Mouse (Mus musculus): ENCODE measurements at regions not wholly inside any gene's neighbourhood (a gene's known extent, or its start where the extent isn't known, plus 50 kb on each side); places are given as distances from the start of the nearest gene placed in this dataset.

GRCm38 (mm10) chr15:51671667-51672372 is 2212.9 kb upstream of the Gm7489 start:
- ATAC-seq (ENCODE audit: low FRiP score), result no peak
- Histone ChIP-seq H3K4me1 (replicated peaks) (no peaks in the 10 kb centered on the region), H3K27me3 (no peaks in the 10 kb centered on the region), H3K4me3 (no peak overlapping the region), H3K4me2 (no peak overlapping the region), H3K36me3 (no peaks in the 10 kb centered on the region), H3K9me3 (no peaks in the 10 kb centered on the region), H3K9ac (no peak overlapping the region), H3K27ac (no peak overlapping the region)
- WGBS, result 92% methylated on average over 18 of the region's 18 CpGs

- Histone ChIP-seq H3K9me3 (no peaks in the 10 kb centered on the region), H3K4me1 (replicated peaks) (no peaks in the 10 kb centered on the region), H3K27me3 (no peaks in the 10 kb centered on the region), H3K27ac (no peak overlapping the region), H3K9ac (no peak overlapping the region), H3K36me3 (no peaks in the 10 kb centered on the region), H3K4me2 (no peak overlapping the region), H3K4me3 (no peak overlapping the region)
- ATAC-seq (ENCODE audit: low FRiP score), result no peak
- 67% methylated on average over 1 of the region's 1 CpGs for WGBS
These were observed 2211.2 kb upstream of the Gm7489 start for GRCm38 (mm10) chr15:51673483-51673882.

- WGBS, result 76% methylated on average over 4 of the region's 4 CpGs
- H3K36me3 ChIP-seq, result no peaks in the 10 kb centered on the region
- H3K4me1 ChIP-seq (replicated peaks), result no peaks in the 10 kb centered on the region
- no peaks in the 10 kb centered on the region for H3K27me3 ChIP-seq
- ATAC-seq (ENCODE audit: low FRiP score), result no peak
- no peak overlapping the region for H3K4me2 ChIP-seq
- H3K4me3 ChIP-seq, result no peak overlapping the region
- H3K9ac ChIP-seq, result no peak overlapping the region
- no peaks in the 10 kb centered on the region for H3K9me3 ChIP-seq
- H3K27ac ChIP-seq, result no peak overlapping the region
These were observed 2209.4 kb upstream of the Gm7489 start for GRCm38 (mm10) chr15:51675291-51675690.

- Histone ChIP-seq H3K27ac (no peak overlapping the region), H3K4me1 (replicated peaks) (no peaks in the 10 kb centered on the region), H3K4me3 (no peak overlapping the region), H3K4me2 (no peak overlapping the region), H3K27me3 (no peaks in the 10 kb centered on the region), H3K36me3 (no peaks in the 10 kb centered on the region), H3K9me3 (no peaks in the 10 kb centered on the region), H3K9ac (no peak overlapping the region)
- no peak for ATAC-seq (ENCODE audit: low FRiP score)
- WGBS, result 92% methylated on average over 3 of the region's 3 CpGs
These were observed 2208.0 kb upstream of the Gm7489 start for GRCm38 (mm10) chr15:51676694-51677093.

- Histone ChIP-seq H3K9me3 (no peaks in the 10 kb centered on the region), H3K36me3 (no peaks in the 10 kb centered on the region), H3K9ac (no peak overlapping the region), H3K4me1 (replicated peaks) (no peaks in the 10 kb centered on the region), H3K27me3 (no peaks in the 10 kb centered on the region), H3K4me3 (no peak overlapping the region), H3K27ac (no peak overlapping the region), H3K4me2 (no peak overlapping the region)
- no peak for ATAC-seq (ENCODE audit: low FRiP score)
- WGBS, result 80% methylated on average over 4 of the region's 4 CpGs
These were observed 2207.4 kb upstream of the Gm7489 start for GRCm38 (mm10) chr15:51677266-51677665.

- Histone ChIP-seq H3K9me3 (no peaks in the 10 kb centered on the region), H3K9ac (no peak overlapping the region), H3K4me1 (replicated peaks) (no peaks in the 10 kb centered on the region), H3K27me3 (no peaks in the 10 kb centered on the region), H3K27ac (no peak overlapping the region), H3K4me3 (no peak overlapping the region), H3K36me3 (no peaks in the 10 kb centered on the region), H3K4me2 (no peak overlapping the region)
- ATAC-seq (ENCODE audit: low FRiP score), result no peak
- 63% methylated on average over 12 of the region's 12 CpGs for WGBS
These were observed 2205.4 kb upstream of the Gm7489 start for GRCm38 (mm10) chr15:51679186-51679902.

GRCm38 (mm10) chr15:51680494-51680893 is 2204.2 kb upstream of the Gm7489 start:
- Histone ChIP-seq H3K4me1 (replicated peaks) (0 out of 2 replicates have a peak, but pooled peaks cover 3% of the 10 kb centered on the region), H3K36me3 (no peaks in the 10 kb centered on the region), H3K27ac (no peak overlapping the region), H3K4me2 (no peak overlapping the region), H3K9me3 (no peaks in the 10 kb centered on the region), H3K9ac (no peak overlapping the region), H3K27me3 (no peaks in the 10 kb centered on the region), H3K4me3 (no peak overlapping the region)
- ATAC-seq (ENCODE audit: low FRiP score), result no peak

- Histone ChIP-seq H3K27ac (no peak overlapping the region), H3K4me1 (replicated peaks) (0 out of 2 replicates have a peak, but pooled peaks cover 3% of the 10 kb centered on the region), H3K4me3 (no peak overlapping the region), H3K27me3 (no peaks in the 10 kb centered on the region), H3K4me2 (no peak overlapping the region), H3K36me3 (no peaks in the 10 kb centered on the region), H3K9ac (no peak overlapping the region), H3K9me3 (no peaks in the 10 kb centered on the region)
- ATAC-seq (ENCODE audit: low FRiP score), result no peak
- WGBS, result 90% methylated on average over 6 of the region's 6 CpGs
These were observed 2203.5 kb upstream of the Gm7489 start for GRCm38 (mm10) chr15:51681191-51681590.

GRCm38 (mm10) chr15:51682331-51682730 is 2202.4 kb upstream of the Gm7489 start:
- Histone ChIP-seq H3K27ac (no peak overlapping the region), H3K27me3 (no peaks in the 10 kb centered on the region), H3K9me3 (no peaks in the 10 kb centered on the region), H3K9ac (no peak overlapping the region), H3K36me3 (no peaks in the 10 kb centered on the region), H3K4me1 (replicated peaks) (0 out of 2 replicates have a peak, but pooled peaks cover 3% of the 10 kb centered on the region), H3K4me3 (no peak overlapping the region), H3K4me2 (no peak overlapping the region)
- no peak for ATAC-seq (ENCODE audit: low FRiP score)
- WGBS, result 80% methylated on average over 5 of the region's 5 CpGs

GRCm38 (mm10) chr15:51687007-51687540 is 2197.6 kb upstream of the Gm7489 start:
- no peak overlapping the region for H3K4me2 ChIP-seq
- H3K9me3 ChIP-seq, result no peaks in the 10 kb centered on the region
- no peak overlapping the region for H3K27ac ChIP-seq
- no peak overlapping the region for H3K4me3 ChIP-seq
- H3K4me1 ChIP-seq (replicated peaks), result 0 out of 2 replicates have a peak, but pooled peaks cover 3% of the 10 kb centered on the region
- 69% methylated on average over 13 of the region's 13 CpGs for WGBS
- no peak for ATAC-seq (ENCODE audit: low FRiP score)
- no peaks in the 10 kb centered on the region for H3K27me3 ChIP-seq
- H3K36me3 ChIP-seq, result no peaks in the 10 kb centered on the region
- H3K9ac ChIP-seq, result no peak overlapping the region

GRCm38 (mm10) chr15:51689498-51689897 is 2195.2 kb upstream of the Gm7489 start:
- H3K4me2 ChIP-seq, result no peak overlapping the region
- 64% methylated on average over 1 of the region's 1 CpGs for WGBS
- ATAC-seq (ENCODE audit: low FRiP score), result no peak

GRCm38 (mm10) chr15:51692671-51693070 is 2192.0 kb upstream of the Gm7489 start:
- Histone ChIP-seq H3K4me1 (replicated peaks) (no peaks in the 10 kb centered on the region), H3K9ac (no peak overlapping the region), H3K27ac (no peak overlapping the region), H3K4me2 (no peak overlapping the region), H3K9me3 (no peaks in the 10 kb centered on the region), H3K27me3 (no peaks in the 10 kb centered on the region), H3K4me3 (no peak overlapping the region), H3K36me3 (no peaks in the 10 kb centered on the region)
- ATAC-seq (ENCODE audit: low FRiP score), result no peak
- WGBS, result 93% methylated on average over 4 of the region's 4 CpGs

More at GRCm38 (mm10) chr15:51689498-51689897, 2195.2 kb upstream of the Gm7489 start:
- Histone ChIP-seq H3K27ac (no peak overlapping the region), H3K9ac (no peak overlapping the region), H3K4me1 (replicated peaks) (0 out of 2 replicates have a peak, but pooled peaks cover 3% of the 10 kb centered on the region), H3K36me3 (no peaks in the 10 kb centered on the region), H3K27me3 (no peaks in the 10 kb centered on the region), H3K9me3 (no peaks in the 10 kb centered on the region), H3K4me3 (no peak overlapping the region)
